Mouse (Mus musculus) forebrain, embryonic 14.5 days (tissue): Measurements from ENCODE around the gene Elf4. TPM values are rescaled to one million over a fixed set of nuclear protein-coding genes. Genes with fewer than 3 reads are reported as not detected.

ENCODE experiments used
- ATAC-seq: fragments of 200-750 bp; cut with Nextera tagmentation; 2 replicates; pipeline ENCODE4 v1.8.0; 2017; ENCODE audit warnings: mild to moderate bottlenecking, moderate library complexity
- DNase-seq: peaks from one replicate; pipeline ENCODE4 v3.0.0-alpha.2; 2015; ENCODE audit warnings: low spot score
- H3K27ac ChIP-seq: fragments of 300-500 bp; sonication (generic); 2 replicates; pipeline ENCODE4 v1.5.1; 2014; ENCODE audit warnings: low read depth, mild to moderate bottlenecking, control low read depth, low read length, moderate library complexity
- H3K27me3 ChIP-seq: fragments of 300-500 bp; sonication (generic); replicated peaks from 2 replicates; pipeline ENCODE4 v1.6.1; 2014; ENCODE audit warnings: low read length, control low read depth, mixed read lengths; ENCODE audit not compliant: control insufficient read depth, insufficient read depth
- H3K36me3 ChIP-seq: fragments of 300-500 bp; sonication (generic); 2 replicates; pipeline ENCODE4 v1.6.1; 2014; ENCODE audit warnings: low read length, control low read depth; ENCODE audit not compliant: control insufficient read depth, insufficient read depth
- H3K4me1 ChIP-seq: fragments of 300-500 bp; sonication (generic); 2 replicates; pipeline ENCODE4 v1.6.1; 2014; ENCODE audit warnings: antibody characterized with exemption, low read length, control low read depth; ENCODE audit not compliant: control insufficient read depth, insufficient read depth
- H3K4me2 ChIP-seq: fragments of 300-500 bp; sonication (generic); 2 replicates; pipeline ENCODE4 v1.6.1; 2014; ENCODE audit warnings: mild to moderate bottlenecking, control low read depth, low read length
- H3K4me3 ChIP-seq: fragments of 300-500 bp; sonication (generic); 2 replicates; pipeline ENCODE4 v1.5.1; 2014; ENCODE audit warnings: low read depth, low read length, control low read depth
- H3K9ac ChIP-seq: fragments of 300-500 bp; sonication (generic); 2 replicates; pipeline ENCODE4 v1.6.1; 2014; ENCODE audit warnings: mild to moderate bottlenecking, low read length, control low read depth, moderate library complexity
- H3K9me3 ChIP-seq: fragments of 300-500 bp; sonication (generic); replicated peaks from 2 replicates; pipeline ENCODE4 v1.6.1; 2016; ENCODE audit warnings: low read length, control low read depth, mixed read lengths; ENCODE audit not compliant: control insufficient read depth
- WGBS: fragments of 180-500 bp; shearing (Covaris S2); extraction: QIAGEN DNeasy Blood & Tissue Kit; methylation state at CpG from one replicate; pipeline ENCODE4 v1.1.7; 2014; 5-methylcytosine and 5-hydroxymethylcytosine counted together
- polyA plus RNA-seq: library from polyadenylated mRNA; unstranded; fragments of >200 nt; fragmentation: Nextera tagmentation; extraction: Ambion mirVana; gene quantifications from 2 replicates; pipeline ENCODE4 v1.2.1, GENCODE M21; 2014

Gene Elf4
- polyA plus RNA-seq, 1 experiment from 2014 or later: 0.69 TPM

GRCm38 (mm10) chrX:48418417-48418816, 44.5 kb downstream of the Elf4 start:
- WGBS: 87% methylated on average over 2 of the region's 2 CpGs
- Histone ChIP-seq H3K4me2 (no peak overlapping the region), H3K4me1 (no peaks in the 10 kb centered on the region), H3K9me3 (no peaks in the 10 kb centered on the region), H3K27me3 (no peaks in the 10 kb centered on the region), H3K4me3 (no peak overlapping the region), H3K36me3 (no peaks in the 10 kb centered on the region), H3K27ac (no peak overlapping the region), H3K9ac (no peak overlapping the region)
- DNase-seq (no peak), ATAC-seq (no peak)

DNA sequence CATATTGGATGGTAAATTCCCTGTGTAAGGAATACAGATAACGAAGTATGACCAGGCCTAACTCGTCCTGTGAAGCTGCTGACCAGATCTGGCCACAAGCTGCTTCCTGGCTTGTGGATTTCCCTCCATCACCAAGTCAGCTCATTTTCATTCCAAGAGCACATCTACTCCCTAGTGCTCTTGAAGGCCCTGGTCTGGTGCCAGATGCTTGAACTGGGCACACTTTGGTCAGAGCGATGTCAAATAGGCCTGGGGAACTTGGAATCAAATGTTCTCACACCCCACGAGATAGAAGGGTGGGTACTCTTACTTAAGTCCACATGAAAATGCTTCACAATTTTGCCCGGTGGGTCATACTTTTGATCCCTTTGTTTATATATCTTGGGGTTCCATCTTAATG, 48.6 kb downstream of the Elf4 start:
- Histone ChIP-seq H3K4me3 (no peak overlapping the region), H3K27me3 (no peaks in the 10 kb centered on the region), H3K9me3 (no peaks in the 10 kb centered on the region), H3K4me2 (no peak overlapping the region), H3K27ac (no peak overlapping the region), H3K36me3 (no peaks in the 10 kb centered on the region), H3K4me1 (no peaks in the 10 kb centered on the region), H3K9ac (no peak overlapping the region)
- DNase-seq (no peak), ATAC-seq (no peak)
- whole genome bisulfite sequencing: 83% methylated on average over 5 of the region's 5 CpGs

- DNase-seq (no peak), ATAC-seq (no peak)
- no peak overlapping the region for H3K4me2 ChIP-seq
- no peaks in the 10 kb centered on the region for H3K4me1 ChIP-seq
- WGBS: 66% methylated on average over 6 of the region's 6 CpGs
- H3K27ac ChIP-seq: no peak overlapping the region
- no peaks in the 10 kb centered on the region for H3K9me3 ChIP-seq
- H3K27me3 ChIP-seq: no peaks in the 10 kb centered on the region
- H3K36me3 ChIP-seq: no peaks in the 10 kb centered on the region
- H3K4me3 ChIP-seq: no peak overlapping the region
- no peak overlapping the region for H3K9ac ChIP-seq
Observed at GRCm38 (mm10) chrX:48412629-48413028, 50.3 kb downstream of the Elf4 start.

DNA sequence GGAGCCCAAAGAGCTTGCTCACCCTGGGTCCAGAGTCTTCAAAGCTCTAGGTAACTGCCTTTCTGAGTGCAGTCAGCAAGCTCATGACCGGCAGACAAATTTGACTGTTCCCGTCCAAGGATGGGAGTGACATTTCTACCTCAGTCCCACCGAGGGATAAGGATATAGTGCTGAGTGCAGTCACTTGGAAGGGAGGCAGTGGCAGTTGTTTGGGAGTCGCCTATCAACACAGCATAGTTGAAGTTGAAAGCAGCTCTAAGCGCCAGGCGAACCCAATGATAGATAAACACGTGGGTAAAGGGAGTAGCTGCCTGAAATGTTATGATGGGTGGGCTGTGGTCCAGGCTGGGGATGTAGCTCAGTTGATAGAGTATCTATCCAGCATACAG, 52.5 kb downstream of the Elf4 start:
- ATAC-seq (no peak), DNase-seq (no peak)
- Histone ChIP-seq H3K9ac (no peak overlapping the region), H3K27ac (no peak overlapping the region), H3K36me3 (peaks cover 6% of the 10 kb centered on the region; the same call in 1 of the 2 replicates), H3K4me1 (no peaks in the 10 kb centered on the region), H3K9me3 (no peaks in the 10 kb centered on the region), H3K4me3 (peak overlapping the region; percentile 34; the same call in 1 of the 2 replicates), H3K4me2 (peak overlapping the region; percentile 48), H3K27me3 (no peaks in the 10 kb centered on the region)
- WGBS: 39% methylated on average over 7 of the region's 7 CpGs

- Histone ChIP-seq H3K4me1 (no peaks in the 10 kb centered on the region), H3K36me3 (peaks cover 10% of the 10 kb centered on the region; the same call in 1 of the 2 replicates), H3K27me3 (no peaks in the 10 kb centered on the region), H3K9ac (no peak overlapping the region), H3K27ac (no peak overlapping the region; the same call in 1 of the 2 replicates), H3K4me2 (peak overlapping the region; percentile 48), H3K9me3 (no peaks in the 10 kb centered on the region), H3K4me3 (peak overlapping the region; percentile 34)
- DNase-seq (peak; percentile 75), ATAC-seq (peak; percentile 93)
- 23% methylated on average over 36 of the region's 36 CpGs for WGBS
Observed at GRCm38 (mm10) chrX:48409611-48410387, 53.1 kb downstream of the Elf4 start.

DNA sequence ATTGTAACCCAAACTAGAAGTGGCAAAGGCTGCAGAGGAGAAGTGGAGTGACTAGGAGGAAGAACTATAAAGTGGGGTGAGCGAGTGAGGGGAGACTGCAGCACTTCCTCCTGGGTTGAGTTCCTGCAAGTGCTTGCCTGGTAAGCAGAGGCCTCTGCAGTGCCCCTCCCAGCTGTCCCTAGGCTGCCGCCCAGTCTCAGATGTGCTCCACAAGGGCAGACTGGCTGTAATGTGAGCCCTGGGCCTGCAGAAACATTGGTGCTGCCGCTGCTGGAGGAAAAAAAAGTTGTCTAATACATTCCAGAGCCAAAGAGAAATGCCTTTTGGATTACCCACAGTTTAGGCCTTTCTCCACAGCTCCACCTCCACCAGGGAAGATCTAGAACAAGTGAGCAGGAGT, 57.8 kb downstream of the Elf4 start:
- Histone ChIP-seq H3K9ac (no peak overlapping the region), H3K4me2 (no peak overlapping the region), H3K27me3 (no peaks in the 10 kb centered on the region), H3K4me1 (no peaks in the 10 kb centered on the region), H3K9me3 (no peaks in the 10 kb centered on the region; the same call in 1 of the 2 replicates), H3K27ac (no peak overlapping the region), H3K4me3 (no peak overlapping the region), H3K36me3 (peaks cover 42% of the 10 kb centered on the region)
- WGBS: 59% methylated on average over 3 of the region's 3 CpGs
- DNase-seq: no peak
- no peak for ATAC-seq

DNA sequence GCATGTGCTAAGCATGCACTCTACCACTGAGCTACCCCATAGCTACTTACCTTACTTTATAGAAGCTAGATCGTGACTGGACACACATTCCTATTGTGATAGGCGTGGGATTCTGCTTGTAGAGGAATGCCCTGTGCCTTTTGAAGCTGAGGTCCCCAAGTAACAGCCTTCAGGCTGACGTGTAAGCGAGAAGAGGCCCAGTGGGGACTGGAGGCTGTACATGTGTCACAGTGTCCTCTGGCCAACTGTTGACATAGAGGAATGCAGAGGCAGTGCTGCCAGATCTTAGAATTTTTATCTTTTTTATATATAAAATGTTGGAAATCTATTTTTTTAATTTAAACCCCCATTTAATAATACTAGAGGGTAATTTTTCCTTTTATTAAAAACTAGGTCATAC, 62.9 kb downstream of the Elf4 start:
- no peak overlapping the region for H3K9ac ChIP-seq
- no peak overlapping the region for H3K27ac ChIP-seq
- ATAC-seq (no peak), DNase-seq (no peak)
- no peaks in the 10 kb centered on the region for H3K4me1 ChIP-seq
- WGBS: 76% methylated on average over 4 of the region's 4 CpGs
- H3K36me3 ChIP-seq: peaks cover 47% of the 10 kb centered on the region
- no peak overlapping the region for H3K4me3 ChIP-seq
- H3K27me3 ChIP-seq: no peaks in the 10 kb centered on the region
- no peaks in the 10 kb centered on the region; the same call in 1 of the 2 replicates for H3K9me3 ChIP-seq
- H3K4me2 ChIP-seq: no peak overlapping the region

DNA sequence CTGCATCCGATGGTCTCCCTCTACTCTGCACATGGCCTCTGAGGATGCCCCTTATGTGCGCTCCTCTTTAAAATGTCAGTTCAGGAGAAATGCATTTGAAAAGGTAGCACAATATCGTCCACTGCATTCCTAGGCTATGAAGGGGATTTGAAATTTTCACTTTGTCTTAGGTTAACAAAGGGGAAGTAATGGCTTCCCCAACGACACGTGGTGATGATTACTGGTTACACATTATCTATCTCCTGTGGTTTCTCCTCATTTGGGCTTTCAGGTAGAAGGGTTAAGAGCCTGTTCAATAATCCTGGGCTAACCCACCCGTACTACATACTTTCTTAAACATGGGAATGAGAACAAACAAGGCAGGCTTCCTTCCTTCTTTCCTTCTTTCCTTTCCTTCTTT, 73.6 kb downstream of the Elf4 start:
- Histone ChIP-seq H3K4me1 (no peaks in the 10 kb centered on the region), H3K36me3 (peaks cover 66% of the 10 kb centered on the region), H3K27ac (no peak overlapping the region), H3K9ac (no peak overlapping the region), H3K4me2 (no peak overlapping the region), H3K9me3 (no peaks in the 10 kb centered on the region), H3K4me3 (no peak overlapping the region), H3K27me3 (no peaks in the 10 kb centered on the region)
- 91% methylated on average over 6 of the region's 6 CpGs for WGBS
- ATAC-seq (no peak), DNase-seq (no peak)

GRCm38 (mm10) chrX:48385927-48386326, 77.0 kb downstream of the Elf4 start:
- no peaks in the 10 kb centered on the region for H3K27me3 ChIP-seq
- no peak overlapping the region for H3K4me3 ChIP-seq
- WGBS: 28% methylated on average over 4 of the region's 4 CpGs
- ATAC-seq: peak; percentile 75
- H3K4me2 ChIP-seq: no peak overlapping the region
- H3K27ac ChIP-seq: 0 out of 2 replicates have a peak overlapping the region, but pooled peaks have one; percentile 15
- DNase-seq: peak; percentile 60
- H3K4me1 ChIP-seq: no peaks in the 10 kb centered on the region
- no peaks in the 10 kb centered on the region for H3K9me3 ChIP-seq
- peak overlapping the region; percentile 21; the same call in 1 of the 2 replicates for H3K9ac ChIP-seq
- peaks cover 56% of the 10 kb centered on the region; the same call in 1 of the 2 replicates for H3K36me3 ChIP-seq
